9 mouse cellular contexts compared by ENCODE assay signal in genomic region chr4:57294971-57295656, GRCm38 (mm10). TPM values are rescaled to one million over a fixed set of nuclear protein-coding genes. Genes with fewer than 3 reads are reported as not detected.
DNase-seq lines count a peak whose midpoint lies in the region; ATAC-seq and TF ChIP-seq lines count a peak whose summit lies in the region.
"Had no signal": no experiment of that assay in that cellular context is flagged by ENCODE, and none has a peak within 500 bp of the region (broad histone marks: within the 10 kb centered on the region; RNA-seq: fewer than 3 reads in every experiment).

No protein-coding gene starts in this region.

- peak overlapping the region; percentile 76 for H3K27ac ChIP-seq in liver, adult 2 months (replicated peaks; ENCODE audit: insufficient read depth, low read depth, low read length)
- no peak overlapping the region for H3K27ac ChIP-seq in liver, embryonic 12.5 days
- H3K27ac ChIP-seq in heart, embryonic 15.5 days = peak overlapping the region; percentile 5; the same call in 1 of the 2 replicates
- no peak overlapping the region for H3K27ac ChIP-seq in midbrain, embryonic 10.5 days (replicated peaks)
- H3K27ac ChIP-seq in midbrain, embryonic 14.5 days (replicated peaks; ENCODE audit: low read depth, low read length) = no peak overlapping the region
- H3K27ac ChIP-seq: limb, embryonic 12.5 days had no signal

- no peak for TF ChIP-seq POLR2A in liver, adult 2 months (IDR thresholded peaks at IDR 0.05; ENCODE audit: extremely low read depth, insufficient read depth, low read length)
- peak; percentile 56; the same call in 1 of the 2 replicates for TF ChIP-seq POLR2A in lung, adult 2 months (IDR thresholded peaks at IDR 0.05; ENCODE audit: borderline replicate concordance, extremely low read depth, low read depth, low read length)

- 12% methylated on average over 9 of the region's 9 CpGs for WGBS in liver, adult 2 months
- 54% methylated on average over 9 of the region's 9 CpGs for WGBS in liver, embryonic 12.5 days (ENCODE audit: insufficient replicate concordance)
- 30% methylated on average over 9 of the region's 9 CpGs for WGBS in heart, embryonic 15.5 days
- 28% methylated on average over 9 of the region's 9 CpGs for WGBS in lung, adult 2 months
- 85% methylated on average over 9 of the region's 9 CpGs for WGBS in midbrain, embryonic 10.5 days
- 82% methylated on average over 9 of the region's 9 CpGs for WGBS in midbrain, embryonic 14.5 days

- H3K4me3 ChIP-seq in liver, adult 2 months (ENCODE audit: insufficient read depth, low read depth, low read length) = peak overlapping the region; percentile 17; the same call in 1 of the 2 replicates
- H3K4me3 ChIP-seq in liver, embryonic 12.5 days = no peak overlapping the region
- H3K4me3 ChIP-seq in heart, embryonic 15.5 days = no peak overlapping the region
- no peak overlapping the region for H3K4me3 ChIP-seq in lung, adult 2 months (replicated peaks; ENCODE audit: extremely low read depth, low read depth, low read length)
- no peak overlapping the region for H3K4me3 ChIP-seq in midbrain, embryonic 10.5 days
- no peak overlapping the region for H3K4me3 ChIP-seq in midbrain, embryonic 14.5 days (replicated peaks; ENCODE audit: low read depth, low read length)
- H3K4me3 ChIP-seq: limb, embryonic 12.5 days had no signal

- H3K27me3 ChIP-seq in liver, adult 2 months (ENCODE audit: control insufficient read depth, insufficient read depth, low read length) = no peaks in the 10 kb centered on the region
- peaks cover 43% of the 10 kb centered on the region for H3K27me3 ChIP-seq in liver, embryonic 12.5 days (replicated peaks)
- no peaks in the 10 kb centered on the region for H3K27me3 ChIP-seq in heart, embryonic 15.5 days
- peaks cover 52% of the 10 kb centered on the region for H3K27me3 ChIP-seq in midbrain, embryonic 10.5 days (ENCODE audit: low read depth, poor library complexity, severe bottlenecking)
- peaks cover 22% of the 10 kb centered on the region for H3K27me3 ChIP-seq in midbrain, embryonic 14.5 days (ENCODE audit: control insufficient read depth, insufficient read depth, low read length)

- H3K9me3 ChIP-seq in liver, embryonic 12.5 days (replicated peaks) = no peaks in the 10 kb centered on the region
- no peaks in the 10 kb centered on the region for H3K9me3 ChIP-seq in heart, embryonic 15.5 days (replicated peaks)
- no peaks in the 10 kb centered on the region for H3K9me3 ChIP-seq in midbrain, embryonic 10.5 days (replicated peaks)
- no peaks in the 10 kb centered on the region for H3K9me3 ChIP-seq in midbrain, embryonic 14.5 days (ENCODE audit: control insufficient read depth, low read length)
- H3K9me3 ChIP-seq: limb, embryonic 12.5 days had no signal

- H3K4me1 ChIP-seq in liver, adult 2 months (ENCODE audit: control insufficient read depth, insufficient read depth, low read length) = peaks cover 23% of the 10 kb centered on the region
- peaks cover 15% of the 10 kb centered on the region; the same call in 1 of the 2 replicates for H3K4me1 ChIP-seq in liver, embryonic 12.5 days
- peaks cover 40% of the 10 kb centered on the region for H3K4me1 ChIP-seq in heart, embryonic 15.5 days (replicated peaks)
- peaks cover 5% of the 10 kb centered on the region for H3K4me1 ChIP-seq in lung, adult 2 months (ENCODE audit: control insufficient read depth, insufficient read depth, low read length)
- peaks cover 15% of the 10 kb centered on the region for H3K4me1 ChIP-seq in midbrain, embryonic 10.5 days
- peaks cover 6% of the 10 kb centered on the region; the same call in 1 of the 2 replicates for H3K4me1 ChIP-seq in midbrain, embryonic 14.5 days (ENCODE audit: control insufficient read depth, insufficient read depth, low read length)

- H3K36me3 ChIP-seq in liver, adult 2 months (ENCODE audit: control insufficient read depth, insufficient read depth, low read length) = no peaks in the 10 kb centered on the region
- H3K36me3 ChIP-seq in liver, embryonic 12.5 days = no peaks in the 10 kb centered on the region
- H3K36me3 ChIP-seq in heart, embryonic 15.5 days = no peaks in the 10 kb centered on the region
- no peaks in the 10 kb centered on the region for H3K36me3 ChIP-seq in midbrain, embryonic 10.5 days
- no peaks in the 10 kb centered on the region for H3K36me3 ChIP-seq in midbrain, embryonic 14.5 days (ENCODE audit: control insufficient read depth, insufficient read depth, low read length)
- H3K36me3 ChIP-seq: limb, embryonic 12.5 days had no signal

- ATAC-seq in liver, embryonic 12.5 days = no peak
- peak; percentile 64; the same call in 1 of the 2 replicates for ATAC-seq in heart, embryonic 15.5 days (replicated peaks; ENCODE audit: insufficient number of reproducible peaks, insufficient read depth, low FRiP score, low read depth)
- ATAC-seq in midbrain, embryonic 14.5 days (ENCODE audit: low FRiP score, low TSS enrichment) = no peak

- H3K79me2 ChIP-seq in liver, adult 2 months (ENCODE audit: control insufficient read depth, insufficient read depth, low read length) = peaks cover 49% of the 10 kb centered on the region

- no peak overlapping the region for H3K4me2 ChIP-seq in liver, embryonic 12.5 days
- H3K4me2 ChIP-seq in heart, embryonic 15.5 days = no peak overlapping the region
- H3K4me2 ChIP-seq in midbrain, embryonic 14.5 days (ENCODE audit: low read length) = no peak overlapping the region
- H3K4me2 ChIP-seq: limb, embryonic 12.5 days had no signal

- no peak for TF ChIP-seq CTCF in liver, adult 2 months (IDR thresholded peaks at IDR 0.05; ENCODE audit: low read depth, low read length)
- TF ChIP-seq CTCF in lung, adult 2 months (IDR thresholded peaks at IDR 0.05; ENCODE audit: insufficient read depth, low read length) = no peak

- peak; percentile 90 for DNase-seq in liver, adult 2 months (ENCODE audit: extremely low read depth, low read depth, low spot score)
- peak; percentile 86 for DNase-seq in cerebellum, adult 9-10 months
- DNase-seq in lung, adult 2 months = peak; percentile 71
- DNase-seq in urinary bladder, adult 18-20 months (ENCODE audit: low spot score in 2 of 2) = peak; percentile 65 to 85
- no peak for DNase-seq in midbrain, embryonic 10.5 days (ENCODE audit: low spot score)
- DNase-seq in midbrain, embryonic 14.5 days = no peak

- peak overlapping the region; percentile 54 for H3K9ac ChIP-seq in liver, adult 2 months (ENCODE audit: low read depth, low read length)
- no peak overlapping the region for H3K9ac ChIP-seq in liver, embryonic 12.5 days
- no peak overlapping the region for H3K9ac ChIP-seq in heart, embryonic 15.5 days
- H3K9ac ChIP-seq in midbrain, embryonic 14.5 days (replicated peaks; ENCODE audit: low read length) = no peak overlapping the region
- H3K9ac ChIP-seq: limb, embryonic 12.5 days had no signal

RNA-seq across cellular contexts. Expression of gene Ptpn3, which starts 6.5 kb away (rescaled TPM):
- 18.4 and 27.8 TPM in 2 replicates for total RNA-seq in liver, adult 2 months (2014; rRNA removed)
- 11.8 and 12.7 TPM in 2 replicates for polyA plus RNA-seq in liver, adult 2 months (2012; rRNA removed)
- polyA plus RNA-seq in liver, embryonic 12.5 days (2016; fragmentation: Nextera tagmentation; extraction: Ambion mirVana) = 0.32 and 0.37 TPM in 2 replicates
- polyA plus RNA-seq in heart, embryonic 15.5 days (2015; fragmentation: Nextera tagmentation; extraction: Ambion mirVana) = 1.5 and 3.7 TPM in 2 replicates
- 7.8 and 10.8 TPM in 2 replicates for polyA plus RNA-seq in lung, adult 2 months (2012; rRNA removed)
- 0.78 TPM in 2 replicates for polyA plus RNA-seq in midbrain, embryonic 10.5 days (2016; fragmentation: Nextera tagmentation; extraction: Ambion mirVana)
- polyA plus RNA-seq in midbrain, embryonic 14.5 days (2014; fragmentation: Nextera tagmentation; extraction: Ambion mirVana) = 3.1 and 3.8 TPM in 2 replicates

Comparison
In these comparisons a context has a peak if more than half of its experiments do, and no peak if none do; other contexts are left out.
1. H3K27ac ChIP-seq: peak in liver, adult 2 months (single experiment) and heart, embryonic 15.5 days (single experiment); none in liver, embryonic 12.5 days (single experiment), midbrain, embryonic 10.5 days (single experiment) and midbrain, embryonic 14.5 days (single experiment).
2. DNase-seq: peak in liver, adult 2 months (single experiment), cerebellum, adult 9-10 months (single experiment), lung, adult 2 months (single experiment) and urinary bladder, adult 18-20 months (2 of 2); none in midbrain, embryonic 10.5 days (single experiment) and midbrain, embryonic 14.5 days (single experiment).